Mouse (Mus musculus) CD8-positive naive resting alpha-beta T cell, adult 57 days (primary cell): Measurements from ENCODE around the gene Sec62. TPM values are rescaled to one million over a fixed set of nuclear protein-coding genes. Genes with fewer than 3 reads are reported as not detected.

Experiments used
- total RNA-seq: library from RNA; stranded (reverse); gene quantifications from one replicate; pipeline ENCODE4 v1.2.4, GENCODE M21; 2023

Sec62 gene
- total RNA-seq = 78.5 TPM

GRCm38 (mm10) chr3:30792737-30793402 lies at the start of gene Sec62:
Sec62 (plus strand) TSS chr3:30792875.

GRCm38 (mm10) chr3:30746006-30746405 lies 46.7 kb upstream of the Sec62 start, which contains the start of gene Samd7:
Samd7 (plus strand) TSS chr3:30746293.

GRCm38 (mm10) chr3:30855604-30856458 lies 63.2 kb downstream of the Sec62 start, which contains the start of gene Gpr160:
Gpr160 (plus strand) TSS chr3:30855950.

Other genes with a start within 250 kb of the Sec62 start
- gene Mecom, start 244.9 kb upstream of the Sec62 start, total RNA-seq = not detected
- 0.52 TPM for gene Actrt3, start 192.9 kb upstream of the Sec62 start, total RNA-seq
- gene Mynn, start 190.8 kb upstream of the Sec62 start, total RNA-seq = 55.6 TPM
- gene Lrriq4, start 148.4 kb upstream of the Sec62 start, total RNA-seq = not detected
- gene Lrrc34, start 145.0 kb upstream of the Sec62 start, total RNA-seq = not detected
- gene Lrrc31, start 93.0 kb upstream of the Sec62 start, total RNA-seq = not detected
- gene Samd7, start 46.6 kb upstream of the Sec62 start, total RNA-seq = not detected
- gene Gpr160, start 63.1 kb downstream of the Sec62 start, total RNA-seq = 1.2 TPM
- gene Phc3, start 176.5 kb downstream of the Sec62 start, total RNA-seq = 75.8 TPM
- gene Prkci, start 202.9 kb downstream of the Sec62 start, total RNA-seq = 10.7 TPM